Mouse (Mus musculus) right cerebral cortex, postnatal 10 days (tissue): ENCODE results near the gene Olfr472.
"Not testable (repeated sequence)": the region's sequence is repeated elsewhere in the genome, so short reads cannot be mapped to it uniquely, and the experiment has no call there.

Experiments
- DNase-seq, 2 experiments: peaks; one replicate each; pipeline ENCODE4 v3.0.0; 2021; ENCODE audit warnings: low spot score in 2 of 2

The Olfr472 gene

DNA sequence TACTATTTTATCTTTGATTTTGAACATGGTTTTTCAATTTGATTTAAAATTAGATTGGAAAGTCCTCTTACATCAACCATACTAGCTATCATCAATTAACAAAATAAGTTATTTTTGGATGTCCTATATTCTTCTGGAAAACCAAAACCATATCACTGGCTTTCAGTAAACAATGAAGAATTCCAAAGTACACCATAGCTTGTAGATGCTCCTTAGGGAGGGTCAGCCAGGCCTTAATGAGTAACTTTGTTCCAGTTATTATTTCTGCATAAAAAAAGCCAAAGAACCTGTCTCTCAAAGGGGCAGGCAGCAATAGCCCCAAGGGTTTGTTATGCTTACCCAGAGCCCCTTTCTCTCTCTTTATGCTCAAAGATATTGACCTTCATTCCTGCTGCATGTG, at the start of gene Olfr472:
Olfr472 (plus strand) TSS at position 301 of the 400 bp plus-strand sequence.
- no peak for DNase-seq

DNA sequence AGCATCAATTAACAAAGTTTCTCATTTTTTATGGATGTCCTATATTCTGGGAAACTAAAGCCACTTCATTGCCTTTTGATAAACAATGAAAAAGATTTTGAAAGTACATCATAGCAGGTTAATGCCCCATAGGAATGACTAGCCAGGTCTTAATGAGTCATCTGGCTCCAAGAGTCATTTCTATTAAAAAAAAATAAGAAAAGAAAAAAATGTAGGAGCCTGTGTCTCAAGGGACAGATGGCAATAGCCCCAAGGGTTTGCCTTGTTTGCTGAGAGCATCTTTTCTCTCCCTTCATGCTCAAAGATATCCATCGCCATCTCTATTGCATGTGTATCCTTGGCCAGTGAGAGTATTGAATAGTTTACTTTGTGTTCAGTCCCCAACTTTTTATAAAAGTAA, 32.4 kb downstream of the Olfr472 start, which contains the start of gene Olfr473:
Olfr473 (plus strand) TSS at position 301 of the 400 bp plus-strand sequence.
- DNase-seq, result no peak

DNA sequence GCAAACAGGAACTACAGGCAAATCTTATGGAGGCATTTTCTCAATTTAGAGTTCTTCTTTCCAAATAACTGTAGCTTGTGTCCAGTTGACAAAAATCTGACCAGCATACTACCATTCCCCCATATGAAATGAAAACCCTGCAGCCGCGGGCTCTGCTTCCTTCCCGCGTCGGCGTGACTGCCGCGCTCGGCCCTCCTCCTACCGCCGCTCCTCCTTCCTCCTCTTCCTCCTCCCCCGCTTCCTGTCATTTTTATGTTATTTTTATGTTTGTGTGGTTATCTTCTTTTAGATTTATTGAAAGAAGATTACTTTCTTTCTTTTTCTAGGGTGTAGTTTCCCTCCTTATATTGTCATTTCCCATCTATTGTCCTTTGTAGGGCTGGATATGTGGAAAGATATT, 54.8 kb downstream of the Olfr472 start:
- not testable (repeated sequence) for DNase-seq

DNA sequence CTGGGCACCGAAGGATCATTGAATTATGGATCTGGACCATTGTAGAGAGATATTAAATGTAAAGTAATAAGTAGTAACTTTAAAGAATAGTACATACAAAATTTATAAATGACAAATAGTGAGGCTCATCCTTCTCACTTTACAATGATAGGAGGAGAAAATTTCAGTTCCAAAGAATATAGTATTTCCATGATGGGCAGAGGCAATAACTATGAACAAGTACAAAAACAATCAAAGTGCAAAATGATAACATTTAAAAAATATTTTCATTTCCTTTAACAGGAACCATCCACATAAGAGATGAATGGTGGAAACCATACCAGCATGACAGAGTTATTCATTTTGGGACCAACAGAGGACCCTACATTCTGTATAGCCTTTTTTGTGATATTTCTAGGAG, 56.6 kb downstream of the Olfr472 start, which contains the start of gene Olfr474:
Olfr474 (plus strand) TSS at position 301 of the 400 bp plus-strand sequence.
- DNase-seq, result no peak
